Mouse (Mus musculus): Measurements from ENCODE around the gene Ube2cbp. TPM values are rescaled to one million over a fixed set of nuclear protein-coding genes. Genes with fewer than 3 reads are reported as not detected.

Gene Ube2cbp
- polyA plus RNA-seq, 1 experiment from 2014 or later = 3.7 TPM

DNA sequence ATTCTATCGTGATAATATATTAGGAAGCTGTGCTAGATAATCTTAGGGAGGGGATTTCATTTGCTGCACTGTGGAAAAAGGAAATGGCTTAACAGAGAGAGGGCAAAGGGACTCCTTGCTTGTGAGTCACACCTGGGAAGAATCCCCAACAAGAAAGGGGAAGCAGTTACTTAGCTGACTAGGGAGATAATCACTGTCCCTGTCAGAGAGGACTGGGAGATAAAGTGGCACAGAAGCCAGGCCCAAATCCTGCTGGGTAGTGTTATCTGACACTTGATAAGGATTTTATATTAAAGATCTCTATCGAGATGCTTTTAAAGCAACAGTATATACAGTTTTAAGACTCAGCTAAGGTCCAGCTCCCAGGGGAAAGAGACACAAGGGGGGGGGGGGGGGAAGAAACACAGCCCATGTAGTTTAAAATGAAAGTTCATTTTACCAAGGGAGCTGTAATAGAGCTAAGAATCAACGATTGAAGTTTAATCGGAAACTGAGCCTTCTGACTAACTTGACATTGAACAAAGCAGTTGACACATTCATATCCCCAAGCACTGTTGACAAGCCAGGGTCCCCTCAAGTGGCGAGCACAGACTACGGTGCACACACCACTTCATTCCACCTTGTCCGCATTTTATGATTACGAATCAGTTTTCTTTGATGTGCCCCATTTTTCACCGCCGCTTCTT is 184.1 kb downstream of the Ube2cbp start:
- no peaks in the 10 kb centered on the region for H3K36me3 ChIP-seq
- WGBS (ENCODE audit: insufficient replicate concordance) = 67% methylated on average over 10 of the region's 10 CpGs
- peaks cover 6% of the 10 kb centered on the region; the same call in 1 of the 2 replicates for H3K9me3 ChIP-seq (replicated peaks)
- ATAC-seq (ENCODE audit: low read depth) (no peak), DNase-seq (no peak)
- H3K4me2 ChIP-seq = no peak overlapping the region
- no peaks in the 10 kb centered on the region for H3K4me1 ChIP-seq (replicated peaks)
- no peak overlapping the region for H3K4me3 ChIP-seq (replicated peaks)
- H3K9ac ChIP-seq = no peak overlapping the region
- no peak overlapping the region for H3K27ac ChIP-seq
- H3K27me3 ChIP-seq = no peaks in the 10 kb centered on the region

DNA sequence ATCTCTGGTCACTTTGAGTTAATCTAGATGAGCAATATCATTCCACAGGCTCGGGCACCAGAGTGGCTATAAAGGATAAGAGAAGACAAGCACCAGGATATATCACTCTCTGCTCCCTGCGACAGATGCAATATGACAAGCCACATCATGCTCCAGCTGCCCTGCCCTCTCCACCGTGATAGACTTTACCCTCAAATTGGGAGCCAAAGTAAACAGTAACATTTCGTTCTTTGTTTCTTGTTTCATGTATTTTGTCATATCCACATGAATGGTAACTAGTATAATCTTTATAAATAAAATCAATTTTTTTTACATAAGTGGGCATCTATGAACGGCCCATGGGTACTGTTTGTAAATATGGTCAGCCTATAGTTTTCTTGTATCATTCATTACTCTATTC is 195.2 kb downstream of the Ube2cbp start:
- no peak overlapping the region for H3K9ac ChIP-seq
- H3K4me3 ChIP-seq (replicated peaks) = no peak overlapping the region
- no peaks in the 10 kb centered on the region for H3K4me1 ChIP-seq (replicated peaks)
- DNase-seq = no peak
- no peaks in the 10 kb centered on the region for H3K9me3 ChIP-seq (replicated peaks)
- WGBS (ENCODE audit: insufficient replicate concordance) = 63% methylated on average over 5 of the region's 5 CpGs
- ATAC-seq (ENCODE audit: low read depth) = no peak
- no peak overlapping the region for H3K27ac ChIP-seq
- no peak overlapping the region for H3K4me2 ChIP-seq
- no peaks in the 10 kb centered on the region for H3K36me3 ChIP-seq
- H3K27me3 ChIP-seq = no peaks in the 10 kb centered on the region

DNA sequence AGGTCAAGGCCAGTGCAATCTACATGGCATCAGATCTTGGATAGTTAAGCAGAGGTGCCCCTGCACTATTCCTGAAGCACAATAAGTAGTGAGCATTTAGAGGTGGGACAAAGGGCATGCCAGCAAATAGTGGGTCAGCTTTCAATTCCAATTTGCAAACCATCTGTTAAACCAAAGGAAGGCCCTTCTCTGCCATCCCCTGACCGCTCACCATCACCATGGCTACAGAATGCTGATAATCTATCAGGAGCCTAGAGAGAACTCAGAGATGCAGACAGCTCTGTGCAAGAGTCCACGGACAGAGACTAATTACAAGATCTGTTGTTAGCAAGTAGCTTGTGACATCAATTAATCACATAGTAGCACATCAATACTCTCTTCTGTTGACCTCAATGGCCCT is 198.1 kb downstream of the Ube2cbp start:
- Histone ChIP-seq H3K9ac (no peak overlapping the region), H3K4me3 (replicated peaks) (no peak overlapping the region), H3K9me3 (replicated peaks) (no peaks in the 10 kb centered on the region), H3K27me3 (no peaks in the 10 kb centered on the region), H3K36me3 (no peaks in the 10 kb centered on the region), H3K4me1 (replicated peaks) (no peaks in the 10 kb centered on the region), H3K4me2 (no peak overlapping the region), H3K27ac (no peak overlapping the region)
- DNase-seq (no peak), ATAC-seq (ENCODE audit: low read depth) (no peak)
- WGBS (ENCODE audit: insufficient replicate concordance) = 56% methylated on average over 2 of the region's 2 CpGs

Other genes with a start within 250 kb of the Ube2cbp start
- 4.1 TPM in 2 replicates for gene Dop1a, start 2.2 kb upstream of the Ube2cbp start, polyA plus RNA-seq (2015; fragmentation: Nextera tagmentation; extraction: Ambion mirVana)
- 17.0 and 21.9 TPM in 2 replicates for gene Pgm3, start 106.9 kb upstream of the Ube2cbp start, polyA plus RNA-seq (2015; fragmentation: Nextera tagmentation; extraction: Ambion mirVana)
- gene Rwdd2a, start 107.0 kb upstream of the Ube2cbp start, polyA plus RNA-seq (2015; fragmentation: Nextera tagmentation; extraction: Ambion mirVana) = 0.80 and 1.2 TPM in 2 replicates
- 4.3 TPM in 2 replicates for gene Me1, start 231.0 kb upstream of the Ube2cbp start, polyA plus RNA-seq (2015; fragmentation: Nextera tagmentation; extraction: Ambion mirVana)

All from liver, embryonic 13.5 days (tissue).